Mouse (Mus musculus): Measurements from ENCODE around the gene Gm20219.

Gm20219 gene

DNA sequence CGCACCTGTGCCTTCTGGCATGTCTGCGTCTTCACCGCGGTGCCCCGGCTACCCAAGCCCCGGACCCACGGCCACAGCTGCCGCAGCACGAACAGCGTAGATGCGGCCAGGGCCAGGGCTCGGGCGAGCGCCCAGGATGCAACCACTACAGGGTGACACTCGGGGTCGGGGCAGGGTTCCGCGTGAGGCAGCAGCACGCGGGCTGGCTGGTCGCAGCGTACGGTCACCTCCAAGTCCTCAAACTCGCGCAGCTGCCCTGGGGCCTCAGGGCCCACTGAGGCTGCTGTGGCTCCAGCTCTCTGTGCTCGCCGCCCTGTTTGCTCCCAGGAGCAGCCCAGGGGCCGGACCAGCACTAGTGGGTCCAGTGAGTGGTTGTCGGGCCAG lies 42.5 kb downstream of the Gm20219 start:
- no peak for DNase-seq

DNA sequence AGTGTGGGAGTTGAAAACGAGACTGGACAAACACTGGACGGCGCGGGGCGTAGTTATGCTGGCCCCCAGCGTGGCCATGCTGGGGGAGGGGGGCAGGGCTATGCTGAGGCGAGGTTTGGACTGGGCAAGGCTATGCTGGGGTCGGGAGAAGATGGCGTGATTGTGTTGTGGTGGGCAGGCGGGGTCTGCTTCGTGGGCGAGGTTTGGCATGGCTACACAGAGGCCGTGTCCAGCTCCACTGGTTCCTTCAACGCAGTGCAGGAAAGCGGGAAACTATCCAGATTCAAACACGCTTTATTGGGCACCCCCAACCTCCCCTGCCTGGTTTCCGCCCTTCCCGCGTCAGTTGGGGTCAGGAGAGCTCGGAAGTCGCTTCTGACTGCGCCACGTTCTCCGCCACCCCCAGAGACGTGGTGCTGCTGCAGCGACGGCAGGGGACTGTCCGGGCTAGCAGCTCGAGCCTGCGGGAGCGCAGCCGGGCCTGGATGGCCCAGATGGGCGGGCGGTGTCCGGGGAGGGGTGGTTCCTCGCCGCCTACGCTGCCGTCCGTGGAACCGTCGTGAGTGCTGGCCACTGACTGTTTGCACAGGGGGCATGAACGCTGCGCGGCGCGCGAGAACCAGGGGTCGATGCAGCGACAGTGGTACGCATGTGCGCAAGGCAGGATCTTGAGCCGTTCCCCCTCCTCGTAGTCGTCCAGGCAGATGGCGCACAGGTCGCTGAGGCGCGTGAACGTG lies 43.0 kb downstream of the Gm20219 start:
- peak; percentile 83 to 87 for DNase-seq

DNA sequence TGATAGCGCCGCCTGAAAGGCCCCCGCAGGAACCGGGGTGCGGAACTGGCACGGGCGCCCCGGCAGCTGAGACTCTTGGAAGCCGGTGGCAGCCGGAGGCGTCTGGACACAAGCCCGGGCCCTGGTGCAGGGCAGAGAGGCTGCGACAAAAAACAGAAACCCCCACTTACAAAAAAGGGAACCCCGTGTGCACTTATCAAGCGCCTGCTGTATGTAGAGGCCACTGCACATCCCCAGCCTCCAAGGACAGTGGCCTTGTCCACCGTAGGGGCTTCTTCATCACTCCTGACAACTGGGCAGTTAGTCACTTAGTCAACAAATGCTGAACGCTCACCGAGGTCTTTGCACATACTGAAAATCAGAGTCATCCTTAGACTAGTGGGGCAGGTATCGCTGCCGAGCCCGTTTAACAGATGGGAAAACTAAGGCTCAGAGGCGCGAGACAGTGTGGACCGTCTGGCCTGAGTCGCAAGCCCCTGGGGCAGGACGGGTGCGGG lies 43.7 kb downstream of the Gm20219 start:
- peak; percentile 90 to 94 for DNase-seq

DNA sequence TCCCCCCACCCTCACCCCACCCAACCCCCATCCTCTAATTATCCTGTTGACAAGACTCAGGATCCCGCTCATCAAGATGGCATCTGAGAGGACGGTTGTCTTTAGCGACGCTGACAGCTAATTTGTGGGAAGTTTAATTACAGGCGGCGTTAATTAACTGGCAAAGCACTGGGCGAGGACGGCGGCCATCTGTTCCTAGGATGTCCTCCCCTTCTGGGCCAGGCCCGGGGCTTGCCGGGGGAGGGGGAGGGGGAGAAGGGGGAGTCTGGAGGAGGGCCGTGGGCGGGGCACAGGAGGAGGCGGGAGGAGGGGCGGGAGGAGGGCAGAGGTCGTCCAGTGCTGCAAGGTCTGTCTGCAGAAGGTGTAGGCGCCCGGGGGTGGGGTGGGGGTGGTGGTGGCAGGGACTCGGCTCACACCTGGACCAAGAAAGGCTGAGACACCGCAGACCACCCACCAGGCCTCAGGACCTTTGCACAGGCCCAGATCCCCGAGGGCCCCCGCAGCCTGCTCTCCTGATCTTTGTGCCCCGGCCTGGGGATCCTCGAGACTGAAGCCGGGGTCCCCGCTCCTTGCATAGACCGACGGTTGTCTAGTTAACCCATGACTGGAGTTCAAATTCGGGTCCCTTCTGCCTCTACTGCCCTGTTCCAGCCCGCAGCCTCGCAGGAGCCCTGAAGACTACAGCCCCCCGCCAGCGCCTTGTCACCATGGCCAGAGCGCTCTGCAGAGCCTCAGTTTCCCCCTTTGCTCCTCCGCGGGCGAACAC lies 44.3 kb downstream of the Gm20219 start:
- DNase-seq = peak; percentile 95 to 96

DNA sequence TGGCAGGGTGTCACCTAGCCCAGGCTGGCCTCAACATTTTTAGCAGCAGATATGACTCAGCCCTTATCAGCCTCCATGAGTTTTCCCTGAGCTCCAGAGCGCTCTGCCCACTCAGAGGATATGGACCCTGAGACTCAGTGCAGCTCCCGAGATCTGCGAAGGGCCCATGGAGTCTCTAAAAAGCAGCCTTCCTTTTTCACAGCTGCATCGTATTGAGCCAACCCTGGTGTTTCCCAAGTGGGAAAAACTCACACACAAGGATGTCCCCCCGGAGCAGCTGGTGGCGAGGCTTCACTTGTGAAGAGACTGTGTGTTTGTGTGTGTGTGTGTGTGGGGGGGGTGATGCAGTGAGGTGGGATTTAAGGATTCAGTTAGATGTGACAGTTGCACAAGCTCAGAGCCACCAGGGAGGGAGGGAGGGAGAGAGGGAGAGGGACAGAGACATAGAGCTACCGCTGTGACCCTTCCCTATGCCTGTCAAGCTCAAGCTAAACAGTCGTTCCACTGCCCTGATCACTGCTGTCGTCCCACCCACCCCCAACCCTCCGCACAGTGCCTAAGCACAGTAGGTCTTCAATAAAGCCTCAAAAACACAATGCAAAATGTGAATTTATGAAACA lies 45.1 kb downstream of the Gm20219 start:
- DNase-seq = peak; percentile 50 to 59

DNA sequence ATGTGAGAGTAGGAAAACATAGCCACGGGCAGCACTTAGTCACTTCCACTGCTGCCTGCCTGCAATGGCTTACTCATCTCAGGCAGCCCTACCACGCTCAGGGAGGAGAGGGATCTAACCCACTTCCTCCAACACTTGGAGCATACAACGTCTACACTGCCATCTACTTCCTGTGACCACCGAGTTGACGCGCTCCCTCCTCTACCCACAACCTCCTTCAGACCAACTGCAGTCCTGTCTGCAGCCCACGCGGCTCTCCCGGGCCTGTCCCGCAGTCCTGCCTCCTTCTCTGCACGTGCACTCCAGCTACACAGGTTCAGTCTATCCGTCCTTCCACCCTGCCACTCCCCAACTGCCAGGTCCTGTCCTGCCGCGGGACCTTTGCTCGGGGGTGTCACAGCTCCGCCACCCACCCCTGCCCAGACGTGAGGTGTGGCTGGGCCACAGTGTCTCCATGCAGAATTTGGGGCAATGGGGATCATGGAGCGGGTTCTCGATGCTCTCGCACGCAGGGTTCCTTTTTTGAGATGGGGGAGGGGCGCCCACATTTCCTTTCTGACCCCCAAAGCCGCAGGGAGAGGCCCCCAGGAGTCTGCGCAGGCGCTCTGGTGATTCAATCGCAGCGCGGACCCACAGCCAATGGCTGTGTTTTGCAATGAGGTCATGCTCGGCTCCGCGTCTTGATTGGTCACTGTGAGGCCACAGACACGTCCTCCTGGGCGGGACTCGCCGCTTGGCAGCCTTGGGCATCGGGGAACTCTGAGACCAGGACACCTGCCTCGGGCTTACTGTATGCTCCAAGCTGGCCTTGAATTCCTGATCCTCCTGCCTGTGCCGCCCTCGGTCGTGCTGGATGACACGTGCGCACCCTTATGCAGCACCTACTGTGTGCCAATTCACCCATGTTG lies 46.8 kb downstream of the Gm20219 start:
- DNase-seq = peak; percentile 96 to 98

DNA sequence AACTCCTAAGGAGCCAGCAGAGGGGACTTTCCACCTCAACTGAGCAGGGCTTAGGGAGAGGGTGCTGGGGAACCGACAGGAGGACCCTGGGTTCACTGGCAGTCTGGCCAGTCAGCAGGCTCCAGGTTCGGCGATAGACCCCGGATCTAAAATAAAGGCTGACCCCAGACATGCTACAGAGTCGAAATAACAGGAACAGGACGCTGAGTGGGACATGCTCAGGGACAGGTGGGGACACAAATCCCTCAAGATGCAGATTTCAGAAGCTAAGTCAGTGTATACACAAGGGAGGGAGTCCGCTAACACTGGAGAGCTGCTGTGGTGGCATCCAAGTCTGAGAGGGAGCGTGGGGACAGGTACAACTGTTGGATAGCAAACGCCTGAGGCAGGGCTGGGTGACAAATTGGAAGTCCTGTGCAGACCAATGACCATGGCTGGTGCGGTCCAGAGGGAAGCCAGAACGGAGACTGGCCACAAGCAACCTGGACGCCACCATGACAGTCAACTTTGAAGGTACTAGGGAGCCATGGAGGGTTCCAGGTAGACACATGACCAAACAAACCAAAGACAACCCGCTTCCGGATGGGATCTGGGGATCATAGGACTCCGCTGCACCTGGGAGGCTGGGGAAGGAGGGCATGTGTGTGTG lies 47.6 kb downstream of the Gm20219 start:
- DNase-seq = peak in 1 of 2 experiments; percentile 51

DNA sequence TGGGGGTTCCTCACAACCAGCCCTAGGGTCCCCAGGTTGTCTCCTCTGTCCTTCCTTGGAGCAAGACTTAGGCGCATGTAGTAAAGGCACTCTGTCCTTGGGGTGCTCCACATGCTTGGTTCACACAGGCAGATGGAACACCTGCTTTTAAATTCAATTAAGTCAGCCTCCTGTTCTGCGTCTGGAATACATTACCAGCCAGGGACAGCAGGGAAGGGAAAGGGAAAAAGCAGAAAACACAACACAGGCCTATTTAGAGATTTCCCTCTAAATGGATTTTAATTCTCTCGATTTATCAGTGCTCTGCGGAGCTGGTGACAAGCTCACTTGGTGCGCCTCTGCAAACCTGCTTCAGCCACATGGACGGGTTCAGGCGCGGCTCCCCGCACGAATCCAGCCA lies 48.8 kb downstream of the Gm20219 start:
- DNase-seq = peak in 1 of 2 experiments; percentile 16

DNA sequence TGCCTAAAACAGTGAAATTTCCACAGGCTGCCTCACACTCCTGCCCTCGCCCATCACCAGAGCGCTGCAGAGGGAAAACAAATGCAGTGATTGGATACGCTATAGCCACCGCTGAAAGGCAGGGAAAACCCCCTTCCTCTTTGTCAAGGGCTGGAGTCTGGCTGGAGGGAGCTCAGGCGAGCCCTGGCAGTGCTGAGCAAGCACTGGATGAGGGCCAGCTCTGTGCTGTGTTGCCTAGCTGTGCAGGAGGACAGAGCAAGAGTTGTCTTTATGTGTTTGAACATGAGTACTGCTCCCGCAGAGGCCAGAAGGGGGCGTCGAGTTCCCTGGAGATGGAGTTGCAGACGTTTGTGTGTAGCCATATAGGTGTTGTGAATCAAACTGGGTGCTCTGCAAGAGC lies 51.7 kb downstream of the Gm20219 start:
- DNase-seq = peak; percentile 96 to 97

DNA sequence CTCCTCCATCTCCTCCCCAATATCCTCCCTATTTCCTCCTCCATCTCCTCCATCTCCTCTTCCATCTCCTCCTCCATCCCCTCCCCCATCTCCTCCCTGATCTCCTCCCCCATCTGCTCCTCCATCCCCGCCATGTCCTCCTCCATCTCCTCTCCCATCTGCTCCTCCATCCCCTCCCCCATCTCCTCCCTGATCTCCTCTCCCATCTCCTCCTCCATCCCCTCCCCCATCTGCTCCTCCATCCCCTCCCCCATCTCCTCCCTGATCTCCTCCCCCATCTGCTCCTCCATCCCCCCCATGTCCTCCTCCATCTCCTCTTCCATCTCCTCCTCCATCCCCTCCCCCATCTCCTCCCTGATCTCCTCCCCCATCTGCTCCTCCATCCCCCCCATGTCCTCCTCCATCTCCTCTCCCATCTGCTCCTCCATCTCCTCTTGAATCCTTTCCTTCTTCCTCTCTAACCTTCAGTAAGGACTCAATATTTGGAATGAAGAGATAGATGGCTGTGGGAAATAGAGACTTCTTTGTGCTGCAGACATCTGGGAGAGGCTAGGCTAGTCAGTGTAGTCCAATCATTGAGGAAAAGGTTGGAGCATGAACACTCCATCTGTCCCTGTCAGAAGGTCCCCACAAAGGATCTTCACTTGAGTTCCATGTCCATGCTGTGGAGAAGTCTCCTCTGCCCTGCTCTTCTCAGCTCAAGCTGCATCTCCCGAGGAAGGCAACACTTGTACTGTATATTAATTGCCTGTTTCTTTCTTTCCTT lies 52.4 kb downstream of the Gm20219 start:
- peak; percentile 53 to 54 for DNase-seq
